Mouse (Mus musculus) heart, embryonic 12.5 days (tissue): ENCODE results near the gene Napb. TPM values are rescaled to one million over a fixed set of nuclear protein-coding genes. Genes with fewer than 3 reads are reported as not detected.

Experiments used
- ATAC-seq: fragments of 200-750 bp; cut with Nextera tagmentation; 2 replicates; pipeline ENCODE4 v1.8.0; 2017; ENCODE audit warnings: moderate TSS enrichment, moderate library complexity; ENCODE audit not compliant: insufficient number of reproducible peaks, low FRiP score
- H3K27ac ChIP-seq: fragments of 300-500 bp; sonication (generic); 2 replicates; pipeline ENCODE4 v1.5.1; 2016; ENCODE audit warnings: mild to moderate bottlenecking, moderate library complexity; ENCODE audit not compliant: poor library complexity, severe bottlenecking
- H3K27me3 ChIP-seq: fragments of 300-500 bp; sonication (generic); replicated peaks from 2 replicates; pipeline ENCODE4 v1.6.1; 2016; ENCODE audit warnings: mild to moderate bottlenecking, moderate library complexity
- H3K36me3 ChIP-seq: fragments of 300-500 bp; sonication (generic); 2 replicates; pipeline ENCODE4 v1.6.1; 2016; ENCODE audit warnings: mild to moderate bottlenecking, moderate library complexity
- H3K4me1 ChIP-seq: fragments of 300-500 bp; sonication (generic); replicated peaks from 2 replicates; pipeline ENCODE4 v1.6.1; 2016; ENCODE audit warnings: mild to moderate bottlenecking
- H3K4me2 ChIP-seq: fragments of 300-500 bp; sonication (generic); 2 replicates; pipeline ENCODE4 v1.6.1; 2016; ENCODE audit warnings: mild to moderate bottlenecking, moderate library complexity
- H3K4me3 ChIP-seq: fragments of 300-500 bp; sonication (generic); 2 replicates; pipeline ENCODE4 v1.5.1; 2016; ENCODE audit warnings: mild to moderate bottlenecking
- H3K9ac ChIP-seq: fragments of 300-500 bp; sonication (generic); 2 replicates; pipeline ENCODE4 v1.6.1; 2016; ENCODE audit warnings: mild to moderate bottlenecking, moderate library complexity
- H3K9me3 ChIP-seq: fragments of 300-500 bp; sonication (generic); replicated peaks from 2 replicates; pipeline ENCODE4 v1.6.1; 2016; ENCODE audit warnings: mild to moderate bottlenecking, moderate library complexity
- WGBS: fragments of 180-500 bp; shearing (Covaris S2); methylation state at CpG from one replicate; pipeline ENCODE4 v1.1.7; 2016; 5-methylcytosine and 5-hydroxymethylcytosine counted together
- polyA plus RNA-seq: library from polyadenylated mRNA; unstranded; fragments of >200 nt; fragmentation: Nextera tagmentation; extraction: Ambion mirVana; gene quantifications from 2 replicates; pipeline ENCODE4 v1.2.1, GENCODE M21; 2016

The Napb gene
- polyA plus RNA-seq, 1 experiment from 2014 or later: 2.9 TPM

DNA sequence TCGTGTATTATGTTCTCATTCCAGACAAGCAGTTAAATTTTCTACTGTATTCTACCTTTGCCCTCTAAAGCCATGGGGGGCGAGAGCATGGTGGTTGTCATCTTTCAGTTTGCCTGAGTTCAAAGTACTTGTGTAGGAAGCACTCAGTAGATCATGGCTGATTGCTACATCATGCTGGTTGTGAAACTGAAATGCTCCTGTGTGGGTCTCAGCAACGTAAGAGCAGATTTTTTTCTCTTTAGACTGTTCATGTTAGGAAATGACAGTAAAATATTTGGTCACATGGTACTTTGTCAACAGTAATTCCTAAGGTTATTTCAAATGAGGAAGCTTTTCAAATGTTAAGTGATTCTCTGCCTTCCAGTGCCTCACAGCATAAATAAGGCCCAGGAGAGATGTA is 46.6 kb downstream of the Napb start:
- Histone ChIP-seq H3K9me3 (no peaks in the 10 kb centered on the region), H3K4me2 (no peak overlapping the region), H3K27ac (no peak overlapping the region), H3K9ac (no peak overlapping the region), H3K4me1 (peaks cover 14% of the 10 kb centered on the region), H3K27me3 (no peaks in the 10 kb centered on the region), H3K4me3 (no peak overlapping the region), H3K36me3 (peaks cover 69% of the 10 kb centered on the region)
- 87% methylated on average over 3 of the region's 3 CpGs for WGBS
- ATAC-seq: no peak

DNA sequence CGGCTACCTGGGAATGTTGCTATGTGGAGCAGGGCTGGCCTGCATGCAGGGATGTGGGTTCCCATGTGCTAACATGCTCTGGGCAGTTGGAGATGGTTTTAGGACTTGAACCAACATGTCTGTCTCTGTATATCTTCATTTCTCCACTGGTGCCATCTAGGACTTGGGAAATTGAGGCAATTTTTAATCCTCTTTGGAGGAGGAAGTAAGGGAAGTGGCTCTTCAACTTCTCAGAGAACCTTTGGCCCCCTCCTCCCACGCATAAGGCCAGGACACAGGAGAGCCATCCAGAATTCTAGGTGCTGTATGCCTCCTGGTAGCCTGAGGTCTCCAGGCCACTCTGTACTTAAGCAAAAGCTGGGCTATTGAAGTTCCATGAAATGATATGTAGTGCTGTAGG is 47.3 kb downstream of the Napb start:
- no peaks in the 10 kb centered on the region for H3K27me3 ChIP-seq
- H3K4me2 ChIP-seq: no peak overlapping the region
- 91% methylated on average over 2 of the region's 2 CpGs for WGBS
- H3K27ac ChIP-seq: no peak overlapping the region
- peaks cover 17% of the 10 kb centered on the region for H3K4me1 ChIP-seq
- no peaks in the 10 kb centered on the region for H3K9me3 ChIP-seq
- H3K9ac ChIP-seq: no peak overlapping the region
- H3K4me3 ChIP-seq: no peak overlapping the region
- H3K36me3 ChIP-seq: peaks cover 61% of the 10 kb centered on the region
- ATAC-seq: no peak

DNA sequence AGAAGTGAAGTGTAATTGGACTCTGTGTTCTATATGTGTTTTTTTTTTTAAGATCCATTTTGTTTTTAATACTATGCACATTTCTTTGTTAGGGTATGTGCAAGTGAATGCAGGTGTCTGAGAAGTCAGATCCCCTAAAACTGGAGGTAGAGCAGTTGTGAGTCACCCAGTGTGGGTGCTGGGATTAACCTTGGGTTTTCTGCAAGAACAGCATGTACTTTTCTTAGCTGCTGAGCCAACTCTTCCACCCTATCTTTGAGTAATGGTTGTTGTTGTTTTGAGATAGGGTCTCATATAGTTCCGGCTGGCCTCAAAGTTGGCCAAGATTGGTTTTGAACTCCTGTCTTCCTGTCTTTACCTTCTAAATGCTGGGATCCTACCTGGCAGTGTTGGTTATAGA is 49.2 kb downstream of the Napb start:
- H3K36me3 ChIP-seq: peaks cover 46% of the 10 kb centered on the region
- H3K4me1 ChIP-seq: peaks cover 33% of the 10 kb centered on the region
- no peak overlapping the region for H3K4me2 ChIP-seq
- no peak overlapping the region for H3K9ac ChIP-seq
- WGBS: 72% methylated on average over 1 of the region's 1 CpGs
- no peak overlapping the region for H3K4me3 ChIP-seq
- H3K27ac ChIP-seq: no peak overlapping the region
- no peak for ATAC-seq
- H3K27me3 ChIP-seq: no peaks in the 10 kb centered on the region
- no peaks in the 10 kb centered on the region for H3K9me3 ChIP-seq

DNA sequence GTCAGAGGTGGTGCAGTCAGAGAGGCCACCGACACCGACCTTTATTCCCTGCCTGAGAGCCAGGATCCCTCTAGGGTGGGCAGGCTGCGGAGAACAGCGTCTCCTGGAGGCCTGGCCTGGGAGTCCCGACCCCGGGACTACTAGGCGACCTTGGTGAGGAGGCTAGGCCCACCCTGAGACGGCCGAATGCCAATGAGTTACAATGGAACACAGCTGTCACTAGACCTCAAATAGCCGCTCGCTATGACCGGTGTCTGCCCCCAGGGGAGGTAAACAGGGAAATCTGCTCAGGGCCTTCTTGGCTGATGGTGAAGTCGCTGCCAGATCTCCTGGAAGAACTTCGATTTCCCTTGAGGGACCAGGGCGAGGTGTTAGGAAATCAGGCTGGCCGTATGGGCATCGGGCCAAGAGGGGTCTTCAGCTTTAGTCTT is 50.8 kb downstream of the Napb start:
- Histone ChIP-seq H3K4me2 (peak overlapping the region; percentile 95), H3K27me3 (no peaks in the 10 kb centered on the region), H3K36me3 (peaks cover 38% of the 10 kb centered on the region)

DNA sequence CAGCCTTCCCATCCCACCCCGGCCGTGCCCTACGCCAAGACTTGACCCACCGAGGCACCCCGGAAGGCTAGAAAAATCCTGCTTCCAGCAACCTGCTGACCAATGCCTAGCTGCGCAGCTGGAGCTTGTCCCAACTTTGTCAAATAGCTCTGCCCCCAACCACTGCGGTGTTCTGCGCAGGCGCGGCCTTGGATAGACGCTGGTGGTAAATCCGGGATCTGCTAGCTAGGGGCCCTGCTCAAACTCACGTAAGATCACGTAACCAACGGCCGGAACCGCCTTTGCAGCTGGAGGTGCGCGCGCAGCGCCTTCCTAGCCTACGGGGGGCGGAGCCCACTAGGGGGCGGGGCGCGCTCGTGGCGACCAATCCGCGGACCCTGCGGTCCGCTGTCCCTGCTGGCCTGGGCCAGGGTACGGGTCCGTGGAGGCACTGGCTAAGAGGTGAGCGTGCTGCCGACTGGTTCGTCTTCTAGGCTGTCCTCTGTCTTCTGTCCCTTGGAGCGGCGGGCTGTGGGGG is 51.4 kb downstream of the Napb start, which contains the start of gene Gzf1:
Gzf1 (plus strand) TSS at position 249 of the 517 bp plus-strand sequence.
- Histone ChIP-seq H3K27me3 (no peaks in the 10 kb centered on the region), H3K9ac (peak within 1 kb of the TSS; percentile 95), H3K9me3 (no peaks in the 10 kb centered on the region), H3K4me1 (peaks cover 39% of the 10 kb centered on the region), H3K4me2 (peak within 1 kb of the TSS; percentile 95), H3K36me3 (peaks cover 38% of the 10 kb centered on the region), H3K27ac (peak within 1 kb of the TSS; percentile 94), H3K4me3 (peak within 1 kb of the TSS; percentile 97)
- peak; percentile 97 for ATAC-seq
- 0% methylated on average over 39 of the region's 39 CpGs for WGBS

More for the DNA sequence above, 50.8 kb downstream of the Napb start:
- H3K4me1 ChIP-seq: peaks cover 39% of the 10 kb centered on the region
- H3K27ac ChIP-seq: peak overlapping the region; percentile 94
- WGBS: 7% methylated on average over 17 of the region's 17 CpGs
- no peaks in the 10 kb centered on the region for H3K9me3 ChIP-seq
- ATAC-seq: peak; percentile 75
- H3K4me3 ChIP-seq: peak overlapping the region; percentile 97
- peak overlapping the region; percentile 95 for H3K9ac ChIP-seq

DNA sequence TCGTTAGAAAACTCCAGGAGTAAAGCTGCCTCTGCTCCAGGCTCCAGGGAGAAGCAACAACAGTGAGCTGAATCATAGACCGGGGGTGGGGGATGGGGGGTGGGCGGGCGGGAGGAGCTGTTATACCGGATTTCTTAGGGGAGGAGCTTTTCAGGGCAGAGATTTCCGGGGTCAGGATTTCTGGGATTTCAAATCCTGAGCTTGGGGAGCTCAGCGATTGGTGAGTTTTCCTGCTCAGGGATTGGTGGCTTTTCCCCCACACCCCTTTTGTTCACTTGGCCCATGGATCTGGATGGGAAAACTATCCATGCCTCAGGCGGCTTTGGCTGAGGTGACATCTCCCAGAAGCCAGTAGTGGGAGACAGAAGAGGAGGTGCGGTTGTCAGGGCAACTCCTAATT is 52.9 kb downstream of the Napb start:
- Histone ChIP-seq H3K9me3 (no peaks in the 10 kb centered on the region), H3K9ac (peak overlapping the region; percentile 54), H3K27ac (peak overlapping the region; percentile 94), H3K36me3 (peaks cover 34% of the 10 kb centered on the region), H3K4me1 (peaks cover 40% of the 10 kb centered on the region), H3K27me3 (no peaks in the 10 kb centered on the region), H3K4me2 (peak overlapping the region; percentile 95), H3K4me3 (peak overlapping the region; percentile 31)
- 3% methylated on average over 9 of the region's 9 CpGs for WGBS
- ATAC-seq: no peak; the same call in 1 of the 2 replicates

DNA sequence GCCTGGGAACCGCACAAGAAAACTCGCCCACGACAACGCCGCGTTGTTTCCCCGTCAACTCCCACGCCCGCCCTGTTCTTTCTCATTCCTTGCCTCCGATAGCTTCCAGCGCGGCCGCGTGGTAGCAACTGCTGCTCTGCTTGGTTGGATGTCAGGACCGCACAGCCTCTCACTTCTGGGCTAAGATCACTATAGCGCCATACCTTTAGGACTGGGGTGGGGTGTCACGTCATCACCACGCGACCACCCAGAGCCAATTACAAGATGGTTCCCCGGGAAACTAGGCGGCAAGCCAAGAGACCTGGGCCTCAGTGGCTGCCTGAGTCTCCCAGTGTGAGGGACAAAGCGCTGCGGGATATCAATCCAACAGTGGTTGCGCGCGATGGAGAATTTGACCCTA is 54.5 kb downstream of the Napb start:
- Histone ChIP-seq H3K27me3 (no peaks in the 10 kb centered on the region), H3K4me1 (peaks cover 51% of the 10 kb centered on the region), H3K9me3 (no peaks in the 10 kb centered on the region), H3K36me3 (peaks cover 24% of the 10 kb centered on the region), H3K4me3 (peak overlapping the region; percentile 55), H3K9ac (peak overlapping the region; percentile 70), H3K27ac (peak overlapping the region; percentile 94), H3K4me2 (peak overlapping the region; percentile 70)
- 9% methylated on average over 26 of the region's 26 CpGs for WGBS
- ATAC-seq: no peak

DNA sequence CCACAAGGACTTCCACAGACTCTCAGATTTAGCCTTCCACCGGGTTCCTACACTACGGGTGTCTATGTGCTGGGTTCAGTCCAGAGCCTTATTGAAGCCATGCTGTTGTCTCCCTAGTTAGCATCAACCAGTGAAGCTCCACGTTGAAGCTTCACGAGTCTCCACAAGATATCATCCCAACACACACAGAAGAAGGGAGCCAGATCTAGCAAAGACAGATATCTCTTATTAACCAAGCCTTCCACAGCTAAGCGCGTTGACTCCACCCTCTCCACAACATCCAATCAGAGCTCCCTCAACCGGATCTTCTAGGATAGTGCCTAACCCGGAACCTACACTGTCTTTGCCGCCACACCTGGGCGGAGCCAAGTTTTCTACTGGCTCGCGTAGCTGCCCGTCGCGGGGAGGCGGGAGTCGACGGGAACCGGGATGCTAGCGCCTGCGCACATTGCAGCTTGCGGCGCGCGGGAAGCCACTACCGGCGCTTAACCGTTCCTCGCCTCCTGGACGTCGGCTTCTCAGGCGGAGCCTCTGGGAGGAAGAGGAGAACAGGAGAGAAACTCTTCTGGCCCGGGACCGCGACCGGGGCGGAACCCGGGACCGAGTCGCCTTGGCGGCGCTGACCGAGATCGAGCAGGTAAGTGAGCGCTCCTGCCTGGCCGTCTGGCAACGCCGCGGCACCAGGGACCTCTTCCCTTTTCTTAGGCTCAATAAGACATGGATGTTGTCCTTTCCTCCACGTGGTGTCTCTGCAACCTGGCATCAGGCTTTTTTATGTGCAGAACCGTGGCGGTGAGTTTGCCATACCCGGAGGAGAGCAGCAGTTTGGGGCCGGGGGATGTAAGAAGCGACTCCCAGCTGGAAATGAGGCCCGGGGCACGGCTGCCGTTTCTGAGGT is 59.8 kb downstream of the Napb start, which contains the start of gene Nxt1:
Nxt1 (plus strand) TSS at position 403 of the 898 bp plus-strand sequence.
- Histone ChIP-seq H3K9me3 (no peaks in the 10 kb centered on the region), H3K4me3 (peak within 1 kb of the TSS; percentile 76), H3K4me1 (peaks cover 19% of the 10 kb centered on the region), H3K27me3 (no peaks in the 10 kb centered on the region), H3K4me2 (peak within 1 kb of the TSS; percentile 88), H3K27ac (peak within 1 kb of the TSS; percentile 64), H3K36me3 (peaks cover 24% of the 10 kb centered on the region), H3K9ac (peak within 1 kb of the TSS; percentile 82)
- ATAC-seq: peak; percentile 100
- WGBS: 1% methylated on average over 58 of the region's 58 CpGs

DNA sequence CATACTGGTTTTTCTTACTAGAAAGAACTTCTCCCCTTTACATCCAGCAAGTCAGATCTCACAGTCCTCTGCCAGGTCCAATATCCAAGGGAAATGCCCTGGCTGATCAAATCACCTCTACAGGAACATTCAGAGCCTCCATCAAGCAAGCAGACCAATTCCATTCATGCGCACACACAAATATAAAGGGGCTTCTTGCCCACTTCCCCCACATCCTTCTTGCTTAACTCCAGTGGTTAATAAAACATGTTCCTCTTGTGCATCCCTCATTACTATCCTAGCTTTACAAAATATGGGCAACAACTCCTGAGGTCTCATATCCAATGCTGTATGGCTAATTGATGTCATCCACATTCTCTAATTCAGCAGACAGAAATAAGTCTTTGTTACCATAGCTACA is 68.8 kb downstream of the Napb start:
- Histone ChIP-seq H3K27me3 (peaks cover 7% of the 10 kb centered on the region; the same call in 1 of the 2 replicates), H3K27ac (no peak overlapping the region), H3K9me3 (no peaks in the 10 kb centered on the region), H3K4me2 (no peak overlapping the region), H3K4me1 (no peaks in the 10 kb centered on the region), H3K36me3 (no peaks in the 10 kb centered on the region), H3K9ac (no peak overlapping the region), H3K4me3 (no peak overlapping the region)
- whole genome bisulfite sequencing: 88% methylated on average over 1 of the region's 1 CpGs
- no peak for ATAC-seq

DNA sequence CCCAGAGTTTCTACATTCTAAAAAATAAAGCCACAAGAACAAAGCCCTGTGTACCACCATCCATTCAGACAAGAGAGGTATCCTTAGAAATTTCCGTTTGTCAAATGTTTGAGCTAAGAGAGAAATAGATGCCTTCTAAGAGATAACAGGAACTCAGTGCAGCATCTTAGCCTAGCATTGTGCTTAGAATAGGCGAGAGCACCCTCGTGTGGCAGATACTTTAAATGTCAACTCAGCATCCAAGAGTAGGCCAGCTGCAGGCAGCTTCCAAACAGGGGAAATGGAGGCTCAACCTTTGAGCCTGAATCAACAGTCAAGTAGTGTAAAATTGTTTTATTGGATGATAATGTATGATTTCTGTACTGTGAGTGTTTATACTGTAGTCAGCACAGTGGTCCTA is 77.3 kb downstream of the Napb start:
- 2% methylated on average over 3 of the region's 3 CpGs for WGBS
- H3K9me3 ChIP-seq: no peaks in the 10 kb centered on the region
- peak; percentile 59; the same call in 1 of the 2 replicates for ATAC-seq

DNA sequence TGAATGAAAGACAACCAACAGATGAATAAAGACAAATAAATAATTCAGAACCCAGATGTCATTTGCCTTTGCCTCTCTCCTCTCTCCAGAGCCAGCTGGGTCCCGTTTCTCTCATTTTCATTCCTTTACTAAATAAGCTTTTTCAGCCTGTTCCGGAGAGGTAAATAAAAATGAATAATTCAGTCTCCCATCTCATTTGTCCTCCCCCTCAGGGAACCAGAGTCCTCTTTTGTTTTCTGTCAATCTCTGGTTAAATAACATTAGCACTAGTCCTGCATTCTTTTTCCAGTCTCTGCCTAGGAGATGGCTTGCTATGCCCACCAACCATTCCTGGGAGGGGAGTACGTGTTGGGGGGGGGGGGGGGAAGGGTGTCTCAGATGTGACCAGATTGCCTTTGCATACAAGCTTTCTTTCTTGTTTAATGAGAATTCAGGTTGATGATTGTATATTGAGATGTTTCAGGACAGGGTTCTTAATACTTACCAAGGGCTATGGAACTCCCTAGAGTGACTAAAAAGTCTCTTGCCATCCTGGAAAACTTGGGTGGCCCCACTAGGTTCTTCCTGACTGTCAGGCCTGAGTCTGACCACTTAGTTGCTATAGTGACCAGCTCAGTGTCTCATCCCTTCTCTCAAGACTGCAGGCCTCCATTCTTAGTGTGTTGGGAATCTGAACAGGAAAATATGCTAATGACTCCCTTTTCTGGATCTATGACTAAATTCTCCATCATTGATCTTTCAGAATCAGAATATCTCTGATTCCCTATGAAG is 81.5 kb downstream of the Napb start:
- Histone ChIP-seq H3K27me3 (no peaks in the 10 kb centered on the region), H3K4me3 (no peak overlapping the region), H3K27ac (no peak overlapping the region), H3K4me1 (no peaks in the 10 kb centered on the region), H3K9ac (no peak overlapping the region), H3K9me3 (no peaks in the 10 kb centered on the region), H3K4me2 (no peak overlapping the region), H3K36me3 (no peaks in the 10 kb centered on the region)
- 42% methylated on average over 3 of the region's 3 CpGs for WGBS
- no peak for ATAC-seq

More for the DNA sequence above, 77.3 kb downstream of the Napb start:
- no peaks in the 10 kb centered on the region for H3K27me3 ChIP-seq
- H3K4me1 ChIP-seq: no peaks in the 10 kb centered on the region
- no peak overlapping the region for H3K4me2 ChIP-seq
- H3K4me3 ChIP-seq: no peak overlapping the region
- no peak overlapping the region for H3K9ac ChIP-seq
- H3K36me3 ChIP-seq: no peaks in the 10 kb centered on the region
- H3K27ac ChIP-seq: no peak overlapping the region
